Mouse (Mus musculus) erythroblast, embryonic 14.5 days (primary cell): Measurements from ENCODE around the gene Slc22a20. TPM values are rescaled to one million over a fixed set of nuclear protein-coding genes. Genes with fewer than 3 reads are reported as not detected.

Experiments
- H3K27me3 ChIP-seq: 2 replicates; pipeline ENCODE4 v1.6.1; 2012; ENCODE audit warnings: inconsistent platforms; ENCODE audit not compliant: control insufficient read depth
- H3K36me3 ChIP-seq: 2 replicates; pipeline ENCODE4 v1.6.1; 2012; ENCODE audit warnings: mild to moderate bottlenecking, inconsistent platforms; ENCODE audit not compliant: control insufficient read depth
- H3K4me1 ChIP-seq: 2 replicates; pipeline ENCODE4 v1.6.1; 2012; ENCODE audit warnings: inconsistent platforms; ENCODE audit not compliant: control insufficient read depth
- H3K4me3 ChIP-seq: replicated peaks from 2 replicates; pipeline ENCODE3; 2012; ENCODE audit warnings: moderate library complexity, mild to moderate bottlenecking, inconsistent platforms
- H3K9me3 ChIP-seq: 2 replicates; pipeline ENCODE4 v1.6.1; 2012; ENCODE audit warnings: low read length, inconsistent platforms, mixed read lengths; ENCODE audit not compliant: control insufficient read depth
- GATA1 ChIP-seq: IDR thresholded peaks from 2 replicates; pipeline ENCODE4 v1.6.1; 2012; ENCODE audit warnings: low read length, inconsistent platforms, mixed read lengths
- TAL1 ChIP-seq: IDR thresholded peaks from 3 replicates; pipeline ENCODE4 v1.6.1; 2012; ENCODE audit warnings: low read length, inconsistent platforms, mixed read lengths
- polyA plus RNA-seq: library from polyadenylated mRNA; stranded (reverse); fragments of >175 nt; gene quantifications from 2 replicates; pipeline ENCODE4 v1.2.3, GENCODE M21; 2012

The Slc22a20 gene
- polyA plus RNA-seq, 1 experiment: not detected

DNA sequence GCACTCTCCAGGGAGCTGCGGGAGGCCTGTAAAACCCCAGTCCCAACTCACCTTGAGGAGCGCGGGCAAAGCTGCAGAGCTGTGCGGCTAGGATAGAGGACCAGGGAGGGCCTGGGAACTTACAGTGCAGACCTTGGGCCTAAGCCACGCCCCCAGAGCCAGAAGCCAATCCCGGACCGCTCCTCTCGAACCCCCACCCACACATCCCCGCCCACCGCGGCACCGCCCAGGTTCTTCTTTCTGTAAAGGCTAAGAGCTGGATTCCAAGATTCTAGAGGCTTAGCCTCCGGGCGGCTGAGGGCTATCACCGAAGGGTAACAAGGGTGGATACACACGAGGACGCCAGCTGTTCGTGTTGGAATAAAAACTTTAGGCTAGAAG lies 61.2 kb downstream of the Slc22a20 start, which contains the start of gene Cdc42ep2:
Gene Cdc42ep2 (minus strand): TSS at position 104 of the 381 bp plus-strand sequence.
- TF ChIP-seq GATA1 (no peak), TAL1 (no peak)
- Histone ChIP-seq H3K27me3 (peaks cover 44% of the 10 kb centered on the region), H3K4me3 (peak within 1 kb of the TSS; percentile 64), H3K36me3 (no peaks in the 10 kb centered on the region), H3K4me1 (peaks cover 47% of the 10 kb centered on the region), H3K9me3 (no peaks in the 10 kb centered on the region)

DNA sequence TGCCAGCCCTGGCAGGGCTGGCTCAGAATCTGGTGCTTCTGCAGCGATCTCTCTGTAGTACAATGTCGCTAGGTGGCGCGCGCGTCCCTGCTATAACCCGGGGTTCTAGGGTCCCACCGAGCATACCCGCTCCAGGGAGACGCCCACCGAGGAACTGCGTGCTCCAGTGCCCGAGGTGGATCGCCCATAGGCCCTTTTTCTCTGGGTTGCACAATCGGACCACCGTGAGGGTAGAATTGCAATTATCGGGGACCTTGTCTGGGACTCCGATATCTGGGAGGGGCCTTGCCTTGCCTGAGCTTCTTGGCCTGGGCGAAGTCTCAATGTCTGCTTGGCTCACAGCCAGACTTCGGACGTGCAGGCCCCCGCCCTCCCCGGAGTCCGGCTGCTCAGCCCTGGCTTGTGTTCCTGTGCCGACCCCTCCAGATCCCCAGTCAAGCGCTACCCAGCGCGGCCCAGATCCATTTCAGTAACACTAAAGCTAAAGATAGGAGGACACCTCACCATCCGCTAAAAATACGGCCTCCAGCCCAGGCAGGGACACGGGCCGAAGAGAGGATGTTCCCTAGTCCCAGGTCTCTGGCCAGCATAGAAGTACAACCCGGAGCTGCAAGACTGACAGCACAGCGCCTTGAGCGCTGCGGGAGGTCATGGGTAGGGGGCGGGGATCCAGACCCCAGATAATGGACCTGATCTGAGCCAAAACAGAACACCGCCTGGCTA lies 61.8 kb downstream of the Slc22a20 start:
- H3K9me3 ChIP-seq: no peaks in the 10 kb centered on the region
- peak overlapping the region; percentile 64 for H3K4me3 ChIP-seq
- H3K27me3 ChIP-seq: peaks cover 39% of the 10 kb centered on the region
- H3K36me3 ChIP-seq: no peaks in the 10 kb centered on the region
- H3K4me1 ChIP-seq: peaks cover 47% of the 10 kb centered on the region
- TF ChIP-seq TAL1: no peak
- TF ChIP-seq GATA1: no peak

DNA sequence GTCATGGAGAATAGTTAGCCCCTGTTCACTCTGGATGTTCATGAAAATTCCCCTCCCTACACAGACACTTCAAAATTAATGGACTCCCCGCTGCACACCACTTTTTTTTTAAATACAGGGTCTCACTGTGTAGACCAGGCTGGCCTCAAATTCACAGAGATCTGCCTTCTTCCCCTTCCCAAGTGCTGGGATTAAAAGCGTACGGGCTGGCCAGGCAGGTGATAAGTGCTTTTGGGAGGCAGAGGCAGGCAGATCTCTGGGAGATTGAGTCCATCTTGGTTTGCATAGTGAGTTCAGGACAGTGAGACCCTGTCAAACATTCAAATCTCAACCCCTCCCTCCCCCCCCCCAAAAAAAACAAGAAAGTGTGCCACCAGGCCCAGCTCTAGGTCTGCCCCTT lies 63.0 kb downstream of the Slc22a20 start:
- TF ChIP-seq TAL1: no peak
- TF ChIP-seq GATA1: no peak
- H3K27me3 ChIP-seq: peaks cover 28% of the 10 kb centered on the region
- peaks cover 7% of the 10 kb centered on the region for H3K36me3 ChIP-seq
- H3K4me3 ChIP-seq: peak overlapping the region; percentile 49
- no peaks in the 10 kb centered on the region for H3K9me3 ChIP-seq
- H3K4me1 ChIP-seq: peaks cover 47% of the 10 kb centered on the region

DNA sequence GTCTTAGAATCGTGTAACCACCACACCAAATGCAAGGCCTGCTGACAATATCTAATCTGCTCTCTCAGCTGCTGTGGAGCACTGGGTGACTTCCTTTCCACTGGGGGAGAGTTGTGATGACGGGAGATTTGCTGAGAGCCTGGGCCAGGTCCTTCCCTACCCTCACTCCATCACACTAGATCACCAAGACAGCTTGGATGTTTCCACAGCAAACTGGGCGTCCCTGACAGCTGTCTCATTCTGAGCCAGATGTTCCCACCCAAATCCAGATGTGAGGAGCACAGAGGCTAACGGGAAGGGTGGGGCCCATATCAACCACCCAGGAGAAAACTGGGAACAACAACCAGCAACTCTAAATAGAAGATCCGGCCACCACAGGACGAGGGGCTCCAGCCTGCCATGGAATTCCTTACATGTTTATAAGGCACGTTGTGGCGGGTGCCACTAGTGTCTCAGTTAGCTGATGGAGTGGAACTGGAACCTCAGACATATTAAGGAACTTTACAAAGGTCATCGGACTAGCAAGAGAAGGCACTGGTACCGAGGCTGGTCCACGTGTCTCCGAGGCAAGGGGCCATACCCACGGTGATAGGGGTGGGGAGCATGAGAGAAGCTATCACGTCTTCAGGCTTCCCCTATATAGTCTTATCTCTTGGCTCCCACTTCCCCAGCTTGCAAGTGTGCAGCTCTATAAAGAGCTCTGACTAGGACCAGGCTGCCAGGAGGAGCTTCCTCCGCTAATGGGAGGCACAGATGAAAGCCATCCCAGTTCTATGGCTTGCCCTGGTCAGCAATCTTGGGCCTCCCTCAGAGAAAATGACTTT lies 63.6 kb downstream of the Slc22a20 start:
- peaks cover 47% of the 10 kb centered on the region for H3K4me1 ChIP-seq
- TF ChIP-seq TAL1 (peak; percentile 57), GATA1 (no peak; the same call in 1 of the 2 replicates)
- peak overlapping the region; percentile 49 for H3K4me3 ChIP-seq
- peaks cover 14% of the 10 kb centered on the region for H3K36me3 ChIP-seq
- peaks cover 24% of the 10 kb centered on the region for H3K27me3 ChIP-seq
- no peaks in the 10 kb centered on the region for H3K9me3 ChIP-seq

DNA sequence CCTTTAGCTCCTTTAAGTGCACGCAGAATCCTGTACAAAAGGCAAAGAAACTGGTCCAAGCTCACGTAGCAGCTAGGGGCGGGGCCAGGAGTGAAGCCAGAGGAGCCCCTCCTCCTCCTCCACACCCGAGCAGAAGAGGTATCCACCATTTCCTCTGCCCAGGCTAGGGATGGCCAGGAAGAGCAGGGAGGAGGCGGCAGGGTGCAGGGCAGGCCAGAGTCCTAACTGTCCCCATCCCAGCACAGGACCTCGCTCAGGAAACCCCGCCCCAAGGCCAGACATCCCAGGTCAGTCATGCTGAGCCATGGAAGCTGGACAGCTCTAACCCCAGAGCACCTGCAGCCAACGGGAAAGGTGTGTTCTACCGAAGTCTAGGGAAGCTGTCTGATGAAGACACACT lies 64.2 kb downstream of the Slc22a20 start:
- TF ChIP-seq TAL1: no peak
- TF ChIP-seq GATA1: no peak
- Histone ChIP-seq H3K36me3 (peaks cover 20% of the 10 kb centered on the region), H3K9me3 (no peaks in the 10 kb centered on the region), H3K4me3 (peak overlapping the region; percentile 49), H3K4me1 (peaks cover 47% of the 10 kb centered on the region), H3K27me3 (peaks cover 18% of the 10 kb centered on the region)

Other genes starting within 250 kb of the Slc22a20 start
- 0.06 and 0.09 TPM in 2 replicates for gene Ltbp3, start 245.2 kb downstream of the Slc22a20 start, polyA plus RNA-seq
- 8.2 TPM in 2 replicates for gene Scyl1, start 214.7 kb downstream of the Slc22a20 start, polyA plus RNA-seq
- 0.74 and 0.75 TPM in 2 replicates for gene Frmd8, start 110.9 kb downstream of the Slc22a20 start, polyA plus RNA-seq
- gene Slc25a45, start 108.3 kb downstream of the Slc22a20 start, polyA plus RNA-seq: 0.07 TPM in 1 of 2 replicates, not detected in the other
- 0.12 and 0.28 TPM in 2 replicates for gene Tigd3, start 92.0 kb downstream of the Slc22a20 start, polyA plus RNA-seq
- gene Dpf2, start 73.1 kb downstream of the Slc22a20 start, polyA plus RNA-seq: 2.7 and 8.5 TPM in 2 replicates
- 0.10 and 0.13 TPM in 2 replicates for gene Cdc42ep2, start 61.3 kb downstream of the Slc22a20 start, polyA plus RNA-seq
- 6.6 and 6.8 TPM in 2 replicates for gene Pola2, start 21.9 kb downstream of the Slc22a20 start, polyA plus RNA-seq
- gene Capn1, start 29.8 kb upstream of the Slc22a20 start, polyA plus RNA-seq: 38.5 and 46.1 TPM in 2 replicates
- gene Syvn1, start 60.4 kb upstream of the Slc22a20 start, polyA plus RNA-seq: 9.5 and 10.2 TPM in 2 replicates
- gene Mrpl49, start 71.6 kb upstream of the Slc22a20 start, polyA plus RNA-seq: 4.9 and 6.3 TPM in 2 replicates
- 521 and 530 TPM in 2 replicates for gene Fau, start 71.7 kb upstream of the Slc22a20 start, polyA plus RNA-seq
- 8.6 and 9.3 TPM in 2 replicates for gene Znhit2, start 75.0 kb upstream of the Slc22a20 start, polyA plus RNA-seq
- gene Tm7sf2, start 82.2 kb upstream of the Slc22a20 start, polyA plus RNA-seq: 0.31 and 1.4 TPM in 2 replicates
- gene Vps51, start 91.1 kb upstream of the Slc22a20 start, polyA plus RNA-seq: 3.9 and 4.9 TPM in 2 replicates
- gene Tmem262, start 93.9 kb upstream of the Slc22a20 start, polyA plus RNA-seq: not detected in 2 replicates
- gene Gm28374, start 96.1 kb upstream of the Slc22a20 start, polyA plus RNA-seq: 0.06 TPM in 1 of 2 replicates, not detected in the other
- gene Zfpl1, start 98.8 kb upstream of the Slc22a20 start, polyA plus RNA-seq: 5.1 and 6.9 TPM in 2 replicates
- 2.2 and 2.3 TPM in 2 replicates for gene Cdca5, start 98.8 kb upstream of the Slc22a20 start, polyA plus RNA-seq
- 1.3 and 1.4 TPM in 2 replicates for gene AC131692.1, start 108.3 kb upstream of the Slc22a20 start, polyA plus RNA-seq
- 0.26 and 0.35 TPM in 2 replicates for gene Naaladl1, start 119.6 kb upstream of the Slc22a20 start, polyA plus RNA-seq
- gene Sac3d1, start 132.5 kb upstream of the Slc22a20 start, polyA plus RNA-seq: 7.2 TPM in 2 replicates
- gene Snx15, start 142.2 kb upstream of the Slc22a20 start, polyA plus RNA-seq: 87.4 and 91.3 TPM in 2 replicates
- 0.03 TPM in 1 of 2 replicates, not detected in the other for gene Batf2, start 154.8 kb upstream of the Slc22a20 start, polyA plus RNA-seq
- 9.5 and 10.8 TPM in 2 replicates for gene Arl2, start 155.4 kb upstream of the Slc22a20 start, polyA plus RNA-seq
- not detected in 2 replicates for gene Majin, start 198.2 kb upstream of the Slc22a20 start, polyA plus RNA-seq
- gene Gpha2, start 240.2 kb upstream of the Slc22a20 start, polyA plus RNA-seq: not detected in 2 replicates
- gene Ppp2r5b, start 249.7 kb upstream of the Slc22a20 start, polyA plus RNA-seq: 2.8 and 3.0 TPM in 2 replicates